Mouse (Mus musculus) forebrain, embryonic 14.5 days (tissue): ENCODE data around the gene Fgfr2. TPM values are rescaled to one million over a fixed set of nuclear protein-coding genes. Genes with fewer than 3 reads are reported as not detected.

Experiments used
- ATAC-seq: fragments of 200-750 bp; cut with Nextera tagmentation; 2 replicates; pipeline ENCODE4 v1.8.0; 2017; ENCODE audit warnings: mild to moderate bottlenecking, moderate library complexity
- DNase-seq: peaks from one replicate; pipeline ENCODE4 v3.0.0-alpha.2; 2015; ENCODE audit warnings: low spot score
- H3K27ac ChIP-seq: fragments of 300-500 bp; sonication (generic); 2 replicates; pipeline ENCODE4 v1.5.1; 2014; ENCODE audit warnings: low read depth, mild to moderate bottlenecking, control low read depth, low read length, moderate library complexity
- H3K27me3 ChIP-seq: fragments of 300-500 bp; sonication (generic); replicated peaks from 2 replicates; pipeline ENCODE4 v1.6.1; 2014; ENCODE audit warnings: low read length, control low read depth, mixed read lengths; ENCODE audit not compliant: control insufficient read depth, insufficient read depth
- H3K36me3 ChIP-seq: fragments of 300-500 bp; sonication (generic); 2 replicates; pipeline ENCODE4 v1.6.1; 2014; ENCODE audit warnings: low read length, control low read depth; ENCODE audit not compliant: control insufficient read depth, insufficient read depth
- H3K4me1 ChIP-seq: fragments of 300-500 bp; sonication (generic); 2 replicates; pipeline ENCODE4 v1.6.1; 2014; ENCODE audit warnings: antibody characterized with exemption, low read length, control low read depth; ENCODE audit not compliant: control insufficient read depth, insufficient read depth
- H3K4me2 ChIP-seq: fragments of 300-500 bp; sonication (generic); 2 replicates; pipeline ENCODE4 v1.6.1; 2014; ENCODE audit warnings: mild to moderate bottlenecking, control low read depth, low read length
- H3K4me3 ChIP-seq: fragments of 300-500 bp; sonication (generic); 2 replicates; pipeline ENCODE4 v1.5.1; 2014; ENCODE audit warnings: low read depth, low read length, control low read depth
- H3K9ac ChIP-seq: fragments of 300-500 bp; sonication (generic); 2 replicates; pipeline ENCODE4 v1.6.1; 2014; ENCODE audit warnings: mild to moderate bottlenecking, low read length, control low read depth, moderate library complexity
- H3K9me3 ChIP-seq: fragments of 300-500 bp; sonication (generic); replicated peaks from 2 replicates; pipeline ENCODE4 v1.6.1; 2016; ENCODE audit warnings: low read length, control low read depth, mixed read lengths; ENCODE audit not compliant: control insufficient read depth
- WGBS: fragments of 180-500 bp; shearing (Covaris S2); extraction: QIAGEN DNeasy Blood & Tissue Kit; methylation state at CpG from one replicate; pipeline ENCODE4 v1.1.7; 2014; 5-methylcytosine and 5-hydroxymethylcytosine counted together
- polyA plus RNA-seq: library from polyadenylated mRNA; unstranded; fragments of >200 nt; fragmentation: Nextera tagmentation; extraction: Ambion mirVana; gene quantifications from 2 replicates; pipeline ENCODE4 v1.2.1, GENCODE M21; 2014

The Fgfr2 gene
- polyA plus RNA-seq, 1 experiment from 2014 or later, result 35.9 TPM

- Histone ChIP-seq H3K27ac (no peak overlapping the region), H3K36me3 (peaks cover 7% of the 10 kb centered on the region), H3K9me3 (no peaks in the 10 kb centered on the region), H3K4me3 (no peak overlapping the region), H3K9ac (no peak overlapping the region), H3K4me1 (peaks cover 11% of the 10 kb centered on the region), H3K4me2 (no peak overlapping the region), H3K27me3 (no peaks in the 10 kb centered on the region)
- DNase-seq (no peak), ATAC-seq (no peak)
- WGBS, result 87% methylated on average over 13 of the region's 13 CpGs
These were observed 39.1 kb downstream of the Fgfr2 start for GRCm38 (mm10) chr7:133083936-133084614.

GRCm38 (mm10) chr7:133078929-133079328 is 44.2 kb downstream of the Fgfr2 start:
- H3K4me1 ChIP-seq, result peaks cover 15% of the 10 kb centered on the region
- WGBS, result 100% methylated on average over 1 of the region's 1 CpGs
- no peak overlapping the region for H3K27ac ChIP-seq

GRCm38 (mm10) chr7:133074462-133075133 is 48.6 kb downstream of the Fgfr2 start:
- Histone ChIP-seq H3K27ac (peak overlapping the region; percentile 82), H3K4me3 (no peak overlapping the region), H3K9ac (no peak overlapping the region), H3K27me3 (no peaks in the 10 kb centered on the region), H3K9me3 (no peaks in the 10 kb centered on the region), H3K4me2 (no peak overlapping the region), H3K36me3 (peaks cover 7% of the 10 kb centered on the region; the same call in 1 of the 2 replicates), H3K4me1 (peaks cover 56% of the 10 kb centered on the region)
- WGBS, result 38% methylated on average over 10 of the region's 10 CpGs
- ATAC-seq (peak; percentile 38; the same call in 1 of the 2 replicates), DNase-seq (peak; percentile 77)

More at GRCm38 (mm10) chr7:133078929-133079328, 44.2 kb downstream of the Fgfr2 start:
- H3K36me3 ChIP-seq, result peaks cover 11% of the 10 kb centered on the region
- H3K9ac ChIP-seq, result no peak overlapping the region
- H3K27me3 ChIP-seq, result no peaks in the 10 kb centered on the region
- H3K4me3 ChIP-seq, result no peak overlapping the region
- H3K9me3 ChIP-seq, result no peaks in the 10 kb centered on the region
- DNase-seq, result no peak
- ATAC-seq, result no peak
- no peak overlapping the region for H3K4me2 ChIP-seq

GRCm38 (mm10) chr7:133073147-133073651 is 50.0 kb downstream of the Fgfr2 start:
- ATAC-seq (peak; percentile 47), DNase-seq (peak; percentile 71)
- H3K27me3 ChIP-seq, result no peaks in the 10 kb centered on the region
- H3K4me3 ChIP-seq, result no peak overlapping the region
- peak overlapping the region; percentile 24 for H3K4me2 ChIP-seq
- H3K9me3 ChIP-seq, result no peaks in the 10 kb centered on the region
- H3K4me1 ChIP-seq, result peaks cover 65% of the 10 kb centered on the region
- H3K27ac ChIP-seq, result peak overlapping the region; percentile 70
- no peak overlapping the region; the same call in 1 of the 2 replicates for H3K9ac ChIP-seq
- peaks cover 4% of the 10 kb centered on the region; the same call in 1 of the 2 replicates for H3K36me3 ChIP-seq
- 9% methylated on average over 9 of the region's 9 CpGs for WGBS

- no peaks in the 10 kb centered on the region for H3K9me3 ChIP-seq
- no peaks in the 10 kb centered on the region for H3K27me3 ChIP-seq
- H3K36me3 ChIP-seq, result peaks cover 4% of the 10 kb centered on the region; the same call in 1 of the 2 replicates
- 5% methylated on average over 4 of the region's 4 CpGs for WGBS
- 0 out of 2 replicates have a peak, but pooled peaks have one; percentile 7 for ATAC-seq
- H3K4me2 ChIP-seq, result peak overlapping the region; percentile 24
- H3K4me1 ChIP-seq, result peaks cover 71% of the 10 kb centered on the region
- H3K27ac ChIP-seq, result peak overlapping the region; percentile 58; the same call in 1 of the 2 replicates
- peak; percentile 53 for DNase-seq
- H3K9ac ChIP-seq, result peak overlapping the region; percentile 25; the same call in 1 of the 2 replicates
- H3K4me3 ChIP-seq, result no peak overlapping the region
These were observed 50.6 kb downstream of the Fgfr2 start for GRCm38 (mm10) chr7:133072535-133072934.

GRCm38 (mm10) chr7:133067321-133067841 is 55.8 kb downstream of the Fgfr2 start:
- peaks cover 58% of the 10 kb centered on the region for H3K4me1 ChIP-seq
- H3K4me3 ChIP-seq, result no peak overlapping the region
- peak overlapping the region; percentile 78 for H3K27ac ChIP-seq
- peaks cover 12% of the 10 kb centered on the region; the same call in 1 of the 2 replicates for H3K36me3 ChIP-seq
- H3K4me2 ChIP-seq, result no peak overlapping the region
- no peaks in the 10 kb centered on the region for H3K27me3 ChIP-seq
- peak overlapping the region; percentile 14; the same call in 1 of the 2 replicates for H3K9ac ChIP-seq
- ATAC-seq (peak; percentile 52), DNase-seq (peak; percentile 73)
- no peaks in the 10 kb centered on the region for H3K9me3 ChIP-seq
- WGBS, result 36% methylated on average over 7 of the region's 7 CpGs

GRCm38 (mm10) chr7:133066776-133067175 is 56.4 kb downstream of the Fgfr2 start:
- no peaks in the 10 kb centered on the region for H3K9me3 ChIP-seq
- H3K9ac ChIP-seq, result no peak overlapping the region
- no peak overlapping the region for H3K4me3 ChIP-seq
- no peaks in the 10 kb centered on the region for H3K27me3 ChIP-seq
- H3K36me3 ChIP-seq, result peaks cover 12% of the 10 kb centered on the region; the same call in 1 of the 2 replicates
- WGBS, result 13% methylated on average over 6 of the region's 6 CpGs
- peak overlapping the region; percentile 76 for H3K27ac ChIP-seq
- H3K4me2 ChIP-seq, result 0 out of 2 replicates have a peak overlapping the region, but pooled peaks have one; percentile 3
- DNase-seq (peak; percentile 92), ATAC-seq (peak; percentile 80)
- peaks cover 52% of the 10 kb centered on the region for H3K4me1 ChIP-seq

GRCm38 (mm10) chr7:133062055-133062454 is 61.1 kb downstream of the Fgfr2 start:
- WGBS, result 90% methylated on average over 3 of the region's 3 CpGs
- Histone ChIP-seq H3K9me3 (no peaks in the 10 kb centered on the region), H3K27ac (no peak overlapping the region), H3K4me2 (no peak overlapping the region), H3K4me1 (peaks cover 29% of the 10 kb centered on the region), H3K27me3 (no peaks in the 10 kb centered on the region), H3K4me3 (no peak overlapping the region), H3K36me3 (peaks cover 8% of the 10 kb centered on the region; the same call in 1 of the 2 replicates), H3K9ac (no peak overlapping the region)
- ATAC-seq, result no peak
- no peak for DNase-seq
